Mouse (Mus musculus) gastrocnemius, postnatal 14 days (tissue): ENCODE results near the gene Pcyox1. TPM values are rescaled to one million over a fixed set of nuclear protein-coding genes. Genes with fewer than 3 reads are reported as not detected.
"Not testable (repeated sequence)": the region's sequence is repeated elsewhere in the genome, so short reads cannot be mapped to it uniquely, and the experiment has no call there.

Source experiments
- DNase-seq: peaks from one replicate; pipeline ENCODE4 v3.0.0; 2021; ENCODE audit warnings: mixed read lengths
- intact Hi-C: fragments of 180-260 bp; cut with DNase I; formaldehyde crosslinking; loops from one replicate; pipeline ENCODE4 v1.15.1; 2025; ENCODE audit warnings: low total_unique reads
- total RNA-seq, 2 experiments: library from RNA; stranded (reverse); gene quantifications; 2 replicates each; pipeline ENCODE4 v1.2.3; 2021

Gene Pcyox1
- total RNA-seq, 2 experiments from 2014 or later: 63.0 to 63.1 TPM

GRCm38 (mm10) chr6:86370093-86370713 is 26.8 kb downstream of the Pcyox1 start:
- no peak for DNase-seq
- intact Hi-C loops: no loop called here

- intact Hi-C loops: no loop called here
- DNase-seq: no peak
These were observed 28.5 kb downstream of the Pcyox1 start for GRCm38 (mm10) chr6:86368479-86368878.

GRCm38 (mm10) chr6:86366853-86367249 is 30.1 kb downstream of the Pcyox1 start:
- intact Hi-C loops: no loop called here

GRCm38 (mm10) chr6:86366125-86366852 is 30.7 kb downstream of the Pcyox1 start:
- peak; percentile 35 for DNase-seq
- intact Hi-C loops: no loop called here

More at GRCm38 (mm10) chr6:86366853-86367249, 30.1 kb downstream of the Pcyox1 start:
- DNase-seq: no peak

- peak; percentile 97 for DNase-seq
- intact Hi-C loops: no loop called here
These were observed 31.4 kb downstream of the Pcyox1 start, which contains the start of gene Fam136a for GRCm38 (mm10) chr6:86365371-86366124. Gene Fam136a (plus strand): TSS chr6:86365646.

- DNase-seq: peak; percentile 62
- intact Hi-C loops: loop anchor here (5.0 kb wide), 2 partner anchors 222 to 237 kb away; no protein-coding TSS in a partner anchor
These were observed 32.4 kb downstream of the Pcyox1 start for GRCm38 (mm10) chr6:86364442-86365141.

GRCm38 (mm10) chr6:86361373-86361772 is 35.6 kb downstream of the Pcyox1 start:
- no peak for DNase-seq
- intact Hi-C loops: loop anchor here (5.0 kb wide), 2 partner anchors 219 to 234 kb away; no protein-coding TSS in a partner anchor

- intact Hi-C loops: loop anchor here (5.0 kb wide), 2 partner anchors 218 to 233 kb away; no protein-coding TSS in a partner anchor
- DNase-seq: no peak
These were observed 36.3 kb downstream of the Pcyox1 start for GRCm38 (mm10) chr6:86360691-86361090.

GRCm38 (mm10) chr6:86356956-86357355 is 40.0 kb downstream of the Pcyox1 start:
- intact Hi-C loops: no loop called here

GRCm38 (mm10) chr6:86354948-86355347 is 42.0 kb downstream of the Pcyox1 start:
- intact Hi-C loops: no loop called here
- no peak for DNase-seq

More at GRCm38 (mm10) chr6:86356956-86357355, 40.0 kb downstream of the Pcyox1 start:
- DNase-seq: no peak

GRCm38 (mm10) chr6:86349257-86349656 is 47.7 kb downstream of the Pcyox1 start:
- intact Hi-C loops: no loop called here
- no peak for DNase-seq

GRCm38 (mm10) chr6:86346063-86346462 is 50.9 kb downstream of the Pcyox1 start:
- no peak for DNase-seq
- intact Hi-C loops: no loop called here

GRCm38 (mm10) chr6:86343656-86344055 is 53.3 kb downstream of the Pcyox1 start:
- intact Hi-C loops: no loop called here
- no peak for DNase-seq

GRCm38 (mm10) chr6:86336340-86336739 is 60.6 kb downstream of the Pcyox1 start:
- intact Hi-C loops, DNase-seq: not testable (repeated sequence)

Other genes with a start within 250 kb of the Pcyox1 start
- gene Tgfa, start 201.9 kb downstream of the Pcyox1 start, total RNA-seq: under 1 TPM; 0.27 to 0.47 TPM
- 10 to 100 TPM; 18.3 to 21.6 TPM for gene Fam136a, start 31.5 kb downstream of the Pcyox1 start, total RNA-seq
- gene Snrpg, start 25.9 kb downstream of the Pcyox1 start, total RNA-seq: 10 to 100 TPM; 32.4 to 45.6 TPM
- gene Tia1, start 7.1 kb upstream of the Pcyox1 start, total RNA-seq: 10 to 100 TPM; 21.5 to 25.2 TPM
- under 1 TPM in 1 of 2 experiments, not detected in 1; 0.47 TPM for gene Gm44790, start 29.5 kb upstream of the Pcyox1 start, total RNA-seq
- 1 to 10 TPM; 6.4 to 7.8 TPM for gene C87436, start 41.2 kb upstream of the Pcyox1 start, total RNA-seq
- gene Pcbp1, start 129.2 kb upstream of the Pcyox1 start, total RNA-seq: 100 to 1,000 TPM; 128 to 164 TPM
- gene Asprv1, start 231.0 kb upstream of the Pcyox1 start, total RNA-seq: under 1 TPM in 1 of 2 experiments, not detected in 1; 0.13 TPM